Mouse (Mus musculus) lung, embryonic 15.5 days (tissue): Measurements from ENCODE around the gene Ralgps1. TPM values are rescaled to one million over a fixed set of nuclear protein-coding genes. Genes with fewer than 3 reads are reported as not detected.

Experiments used
- ATAC-seq: fragments of 200-750 bp; cut with Nextera tagmentation; 2 replicates; pipeline ENCODE4 v1.8.0; 2017; ENCODE audit warnings: moderate number of reproducible peaks, borderline replicate concordance; ENCODE audit not compliant: low FRiP score, low TSS enrichment; ENCODE audit errors: extremely low read depth
- H3K27ac ChIP-seq: fragments of 300-500 bp; sonication (generic); 2 replicates; pipeline ENCODE4 v1.5.1; 2015; ENCODE audit warnings: moderate library complexity, mild to moderate bottlenecking, inconsistent platforms
- H3K27me3 ChIP-seq: fragments of 300-500 bp; sonication (generic); 2 replicates; pipeline ENCODE4 v1.6.1; 2015; ENCODE audit warnings: inconsistent platforms
- H3K36me3 ChIP-seq: fragments of 300-500 bp; sonication (generic); 2 replicates; pipeline ENCODE4 v1.6.1; 2015; ENCODE audit warnings: inconsistent platforms
- H3K4me1 ChIP-seq: fragments of 300-500 bp; sonication (generic); 2 replicates; pipeline ENCODE4 v1.6.1; 2015; ENCODE audit warnings: inconsistent platforms
- H3K4me2 ChIP-seq: fragments of 300-500 bp; sonication (generic); 2 replicates; pipeline ENCODE4 v1.6.1; 2015; ENCODE audit warnings: inconsistent platforms, mild to moderate bottlenecking, moderate library complexity
- H3K4me3 ChIP-seq: fragments of 300-500 bp; sonication (generic); 2 replicates; pipeline ENCODE4 v1.5.1; 2015; ENCODE audit warnings: mild to moderate bottlenecking, inconsistent platforms
- H3K9ac ChIP-seq: fragments of 300-500 bp; sonication (generic); 2 replicates; pipeline ENCODE4 v1.6.1; 2015; ENCODE audit warnings: inconsistent platforms
- H3K9me3 ChIP-seq: fragments of 300-500 bp; sonication (generic); 2 replicates; pipeline ENCODE4 v1.6.1; 2016; ENCODE audit warnings: inconsistent platforms
- WGBS: fragments of 180-500 bp; shearing (Covaris S2); methylation state at CpG from one replicate; pipeline ENCODE4 v1.1.7; 2015; 5-methylcytosine and 5-hydroxymethylcytosine counted together
- polyA plus RNA-seq: library from polyadenylated mRNA; unstranded; fragments of >200 nt; fragmentation: Nextera tagmentation; extraction: Ambion mirVana; gene quantifications from 2 replicates; pipeline ENCODE4 v1.2.1, GENCODE M21; 2015

The Ralgps1 gene
- polyA plus RNA-seq, 1 experiment from 2014 or later, result 4.5 TPM

- no peaks in the 10 kb centered on the region for H3K36me3 ChIP-seq
- 67% methylated on average over 11 of the region's 11 CpGs for WGBS
- no peak for ATAC-seq
- no peak overlapping the region for H3K4me3 ChIP-seq
- no peak overlapping the region for H3K4me2 ChIP-seq
- H3K27me3 ChIP-seq, result no peaks in the 10 kb centered on the region
- H3K9me3 ChIP-seq, result no peaks in the 10 kb centered on the region
- no peak overlapping the region for H3K9ac ChIP-seq
- H3K27ac ChIP-seq, result no peak overlapping the region
- H3K4me1 ChIP-seq, result no peaks in the 10 kb centered on the region
Observed at GRCm38 (mm10) chr2:33393951-33394635, 22.8 kb upstream of the Ralgps1 start.

DNA sequence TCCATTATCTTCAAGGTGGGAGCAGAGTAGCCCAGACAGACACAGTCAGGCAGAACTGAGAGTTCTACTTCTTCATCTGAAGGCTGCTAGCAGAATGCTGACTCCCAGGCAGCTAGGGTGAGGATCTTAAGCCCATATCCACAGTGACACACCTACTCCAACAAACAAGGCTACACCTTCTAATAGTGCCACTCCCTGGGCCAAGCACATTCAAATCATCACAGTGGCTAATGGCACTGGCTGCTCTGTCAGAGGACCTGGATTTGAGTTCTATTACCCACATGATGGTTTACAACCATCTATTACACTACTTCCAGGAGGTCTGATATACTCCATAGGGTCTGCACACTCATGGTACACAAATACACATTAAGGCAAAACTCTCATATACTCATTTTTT lies 21.7 kb upstream of the Ralgps1 start:
- Histone ChIP-seq H3K9me3 (no peaks in the 10 kb centered on the region), H3K9ac (no peak overlapping the region), H3K4me3 (no peak overlapping the region), H3K4me1 (no peaks in the 10 kb centered on the region), H3K4me2 (no peak overlapping the region), H3K36me3 (no peaks in the 10 kb centered on the region), H3K27me3 (no peaks in the 10 kb centered on the region), H3K27ac (no peak overlapping the region)
- no peak for ATAC-seq

DNA sequence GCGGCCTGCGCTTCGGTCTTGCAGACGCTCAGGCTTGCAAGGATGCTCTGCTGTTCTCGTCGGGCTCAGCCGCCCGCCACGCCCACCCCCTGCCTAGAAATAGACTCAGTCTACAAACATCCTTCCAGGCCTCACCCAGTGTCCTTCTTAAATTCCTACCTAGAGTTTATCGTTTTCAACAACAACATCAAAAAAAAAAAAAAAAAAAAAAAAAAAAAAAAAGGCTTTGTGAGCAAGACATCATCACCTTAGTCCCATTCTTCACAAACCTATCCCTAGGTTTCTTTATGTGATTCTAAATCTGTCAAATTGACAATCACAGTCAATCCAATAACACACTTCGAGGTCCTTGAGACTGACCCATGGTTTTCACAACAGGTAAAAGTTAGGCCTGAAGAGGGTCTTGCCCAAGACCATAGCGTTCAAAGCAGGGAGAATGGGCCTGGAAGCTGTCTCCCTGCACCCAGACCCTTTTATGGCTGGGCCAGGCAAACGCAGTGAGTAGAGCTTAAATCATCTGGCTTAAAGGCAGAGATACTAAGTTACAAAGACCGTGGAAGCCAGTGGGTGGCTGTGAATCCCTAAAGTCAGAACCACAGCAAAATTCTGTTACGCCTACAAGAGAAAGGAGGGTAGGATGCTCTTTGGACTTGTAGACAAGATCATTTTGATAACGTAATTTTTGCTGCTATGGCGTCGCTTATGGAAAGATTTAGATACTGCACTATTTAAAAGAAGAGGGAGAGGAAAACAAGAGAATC lies 542 bp upstream of the Ralgps1 start:
- H3K36me3 ChIP-seq, result no peaks in the 10 kb centered on the region
- H3K27me3 ChIP-seq, result no peaks in the 10 kb centered on the region
- peak overlapping the region; percentile 73 for H3K4me2 ChIP-seq
- H3K4me1 ChIP-seq, result peaks cover 3% of the 10 kb centered on the region; the same call in 1 of the 2 replicates
- 31% methylated on average over 18 of the region's 18 CpGs for WGBS
- ATAC-seq, result no peak
- no peak overlapping the region for H3K27ac ChIP-seq
- no peak overlapping the region for H3K9ac ChIP-seq
- peak overlapping the region; percentile 74 for H3K4me3 ChIP-seq
- no peaks in the 10 kb centered on the region for H3K9me3 ChIP-seq

DNA sequence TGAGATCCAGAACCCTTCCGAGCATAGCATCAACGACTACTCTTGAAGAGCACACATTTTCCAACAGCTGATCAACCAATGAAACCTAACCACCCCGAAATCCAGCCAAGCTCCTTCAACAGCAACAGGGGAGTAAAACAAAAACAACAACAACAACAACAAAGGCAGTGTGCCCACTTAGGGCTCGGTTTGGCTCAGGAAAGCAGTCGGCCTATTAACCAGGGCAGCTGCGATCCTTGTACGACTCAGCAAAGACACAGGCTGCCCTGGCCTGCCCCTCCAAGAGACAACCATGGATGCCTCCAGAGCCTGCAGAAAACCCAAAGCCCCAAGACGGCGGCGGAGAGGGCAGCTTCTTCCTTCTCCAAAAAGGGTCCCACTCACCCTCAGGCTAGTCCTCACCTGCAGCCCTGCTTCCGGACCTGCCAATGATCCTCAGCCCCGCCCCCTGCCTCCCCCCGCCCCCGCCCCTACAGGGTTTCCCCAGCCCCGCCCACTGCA lies 960 bp downstream of the Ralgps1 start:
- ATAC-seq, result peak; percentile 32; the same call in 1 of the 2 replicates
- Histone ChIP-seq H3K27ac (peak overlapping the region; percentile 98; the same call in 1 of the 2 replicates), H3K4me2 (peak overlapping the region; percentile 73), H3K9ac (peak overlapping the region; percentile 41), H3K9me3 (no peaks in the 10 kb centered on the region), H3K36me3 (no peaks in the 10 kb centered on the region), H3K4me1 (peaks cover 16% of the 10 kb centered on the region), H3K27me3 (no peaks in the 10 kb centered on the region), H3K4me3 (peak overlapping the region; percentile 74)
- WGBS, result 11% methylated on average over 14 of the region's 15 CpGs

DNA sequence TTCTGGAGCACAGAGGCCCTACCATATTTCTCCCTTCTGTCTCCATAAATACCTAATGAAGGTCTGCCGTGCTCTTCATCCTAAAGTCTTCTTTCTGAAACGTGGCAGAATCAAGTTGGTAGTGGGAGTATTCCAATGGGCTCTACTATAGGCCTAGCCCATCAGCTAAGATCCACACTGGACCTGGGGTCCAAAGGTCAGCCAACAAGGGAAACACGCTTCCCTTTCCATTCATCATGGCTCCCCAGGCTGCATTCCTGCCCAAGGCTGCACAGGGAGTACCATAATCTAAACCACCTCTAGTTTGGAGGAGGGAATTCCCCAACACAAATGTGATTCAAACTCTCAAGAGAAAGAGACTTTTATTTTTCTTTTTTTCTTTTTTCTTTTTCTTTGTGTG lies 1.8 kb downstream of the Ralgps1 start:
- H3K36me3 ChIP-seq, result no peaks in the 10 kb centered on the region
- H3K4me1 ChIP-seq, result peaks cover 18% of the 10 kb centered on the region
- WGBS, result 76% methylated on average over 3 of the region's 3 CpGs
- H3K4me2 ChIP-seq, result no peak overlapping the region
- H3K4me3 ChIP-seq, result no peak overlapping the region
- H3K9ac ChIP-seq, result no peak overlapping the region
- no peak overlapping the region for H3K27ac ChIP-seq
- H3K9me3 ChIP-seq, result no peaks in the 10 kb centered on the region
- ATAC-seq, result no peak
- H3K27me3 ChIP-seq, result no peaks in the 10 kb centered on the region

DNA sequence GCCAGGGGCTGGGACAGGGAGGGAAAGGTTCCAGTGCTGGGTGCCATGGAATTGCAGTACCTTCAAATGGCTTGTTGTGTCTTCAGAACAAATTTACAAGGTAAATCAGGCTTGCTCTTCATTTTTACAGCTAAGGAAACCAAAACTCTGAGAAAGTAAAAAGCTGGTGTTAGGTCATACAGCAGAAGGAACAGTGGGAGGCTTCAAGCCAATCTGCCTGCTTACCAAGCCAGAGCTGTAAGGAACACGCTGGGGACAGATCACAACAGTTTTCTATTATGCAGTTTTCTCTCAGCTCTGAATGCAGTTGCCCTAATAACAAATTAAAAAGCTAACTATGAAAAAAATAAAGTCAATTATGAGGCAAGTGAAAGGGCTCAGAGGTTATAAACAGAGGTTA lies 2.8 kb downstream of the Ralgps1 start:
- H3K36me3 ChIP-seq, result no peaks in the 10 kb centered on the region
- H3K4me1 ChIP-seq, result peaks cover 18% of the 10 kb centered on the region
- whole genome bisulfite sequencing, result 81% methylated on average over 1 of the region's 1 CpGs
- H3K4me2 ChIP-seq, result no peak overlapping the region
- no peak overlapping the region for H3K9ac ChIP-seq
- no peak overlapping the region for H3K27ac ChIP-seq
- no peak overlapping the region for H3K4me3 ChIP-seq
- no peak for ATAC-seq
- no peaks in the 10 kb centered on the region for H3K9me3 ChIP-seq
- H3K27me3 ChIP-seq, result no peaks in the 10 kb centered on the region

DNA sequence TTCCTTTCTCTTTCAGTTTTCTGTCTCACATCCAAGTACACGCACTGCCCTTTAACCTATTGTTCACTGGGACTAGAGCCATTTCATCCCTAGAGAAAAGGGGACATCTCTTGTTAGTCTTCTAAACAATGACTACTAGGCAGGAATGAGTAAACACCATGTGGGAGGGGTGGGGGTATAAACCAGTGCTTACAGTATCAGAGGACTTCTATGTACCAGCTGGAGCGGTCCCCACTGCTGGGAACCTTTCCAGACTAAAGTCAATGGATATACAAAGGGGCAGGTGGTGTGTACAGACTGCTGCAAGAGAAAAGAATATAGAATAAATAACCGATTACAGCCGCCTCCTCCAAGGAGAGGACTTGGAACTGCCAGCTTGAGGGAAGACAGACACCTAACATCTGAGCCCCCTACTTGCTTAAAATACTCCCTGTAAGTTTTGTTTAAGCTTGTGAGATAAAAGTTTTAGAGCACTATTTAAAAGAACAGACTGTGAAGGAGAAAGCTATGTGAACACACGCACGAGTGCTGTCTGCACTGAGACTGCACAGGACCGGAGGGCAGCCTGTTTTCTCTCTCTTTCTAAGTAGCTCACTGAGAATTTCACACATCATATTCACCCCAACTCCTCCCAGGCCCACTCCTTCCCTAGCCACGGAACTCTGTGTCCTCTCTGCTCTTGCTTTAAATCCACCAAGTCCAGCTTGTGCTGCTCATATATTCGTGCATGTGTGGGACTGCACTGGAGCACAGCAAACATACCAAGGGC lies 5.4 kb downstream of the Ralgps1 start:
- peak; percentile 41; the same call in 1 of the 2 replicates for ATAC-seq
- WGBS, result 44% methylated on average over 9 of the region's 9 CpGs
- no peak overlapping the region for H3K4me3 ChIP-seq
- H3K36me3 ChIP-seq, result no peaks in the 10 kb centered on the region
- H3K27me3 ChIP-seq, result no peaks in the 10 kb centered on the region
- H3K4me2 ChIP-seq, result no peak overlapping the region
- no peak overlapping the region for H3K9ac ChIP-seq
- H3K27ac ChIP-seq, result peak overlapping the region; percentile 63
- H3K9me3 ChIP-seq, result no peaks in the 10 kb centered on the region
- peaks cover 18% of the 10 kb centered on the region for H3K4me1 ChIP-seq

GRCm38 (mm10) chr2:33364656-33365055 lies 6.6 kb downstream of the Ralgps1 start:
- Histone ChIP-seq H3K27ac (no peak overlapping the region), H3K27me3 (no peaks in the 10 kb centered on the region), H3K9me3 (no peaks in the 10 kb centered on the region), H3K36me3 (no peaks in the 10 kb centered on the region), H3K9ac (no peak overlapping the region), H3K4me3 (no peak overlapping the region), H3K4me1 (peaks cover 15% of the 10 kb centered on the region), H3K4me2 (no peak overlapping the region)
- no peak for ATAC-seq
- 88% methylated on average over 4 of the region's 4 CpGs for WGBS

DNA sequence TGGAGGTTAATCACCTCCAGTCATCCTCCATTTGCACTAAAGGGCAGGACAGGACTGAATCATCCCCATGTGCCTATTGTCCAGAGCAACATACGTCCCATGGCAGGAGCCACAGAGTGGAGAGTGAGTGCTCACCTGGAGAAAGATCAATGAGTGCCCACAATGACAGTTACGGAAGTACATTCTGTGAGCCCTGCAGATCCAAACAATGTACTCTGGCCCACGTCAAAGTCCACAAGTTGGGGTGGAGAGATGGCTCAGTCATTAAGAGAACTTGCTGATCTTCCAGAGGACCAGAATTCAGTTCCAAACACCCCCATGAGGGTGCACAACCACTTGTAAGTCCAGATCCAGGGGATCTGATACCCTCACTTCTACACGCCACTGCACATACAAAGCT lies 7.4 kb downstream of the Ralgps1 start:
- no peak for ATAC-seq
- Histone ChIP-seq H3K27ac (no peak overlapping the region), H3K4me2 (no peak overlapping the region), H3K36me3 (no peaks in the 10 kb centered on the region), H3K9me3 (no peaks in the 10 kb centered on the region), H3K4me1 (peaks cover 15% of the 10 kb centered on the region), H3K4me3 (no peak overlapping the region), H3K27me3 (no peaks in the 10 kb centered on the region), H3K9ac (no peak overlapping the region)
- 79% methylated on average over 4 of the region's 4 CpGs for WGBS

DNA sequence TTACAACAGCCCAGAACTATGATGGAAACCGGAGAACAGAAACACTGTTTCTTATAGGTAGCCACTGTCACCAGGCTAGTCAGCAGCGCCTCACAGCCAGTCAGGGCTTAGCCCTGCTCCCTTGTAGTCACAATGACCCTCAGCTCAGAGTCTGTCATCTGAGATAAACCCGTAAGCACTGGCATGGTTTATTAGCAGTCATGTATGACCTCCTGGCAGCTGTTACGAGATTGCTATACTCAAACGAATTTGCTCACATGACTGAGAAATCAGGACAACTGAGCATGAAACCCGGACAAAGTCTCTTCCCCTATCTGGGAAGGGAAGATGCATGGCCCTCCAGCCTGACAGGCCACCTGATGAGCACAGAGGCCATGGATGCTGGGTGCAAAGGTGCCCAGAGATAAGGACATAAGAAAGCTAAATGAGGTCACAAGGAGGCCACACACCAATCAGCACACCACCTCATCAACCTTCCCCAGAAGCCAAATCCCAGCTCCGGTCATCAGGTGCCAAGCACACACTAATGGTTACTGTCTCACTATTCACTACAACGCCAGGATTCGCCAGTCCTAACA lies 10.1 kb downstream of the Ralgps1 start:
- Histone ChIP-seq H3K4me3 (no peak overlapping the region), H3K27me3 (no peaks in the 10 kb centered on the region), H3K9ac (no peak overlapping the region), H3K36me3 (no peaks in the 10 kb centered on the region), H3K4me2 (no peak overlapping the region), H3K4me1 (peaks cover 17% of the 10 kb centered on the region), H3K27ac (no peak overlapping the region), H3K9me3 (no peaks in the 10 kb centered on the region)
- no peak for ATAC-seq
- 54% methylated on average over 9 of the region's 9 CpGs for WGBS

- Histone ChIP-seq H3K9ac (no peak overlapping the region), H3K4me2 (no peak overlapping the region), H3K27ac (no peak overlapping the region), H3K9me3 (no peaks in the 10 kb centered on the region), H3K36me3 (no peaks in the 10 kb centered on the region), H3K27me3 (no peaks in the 10 kb centered on the region), H3K4me3 (no peak overlapping the region), H3K4me1 (peaks cover 11% of the 10 kb centered on the region; the same call in 1 of the 2 replicates)
- 69% methylated on average over 3 of the region's 3 CpGs for WGBS
- no peak for ATAC-seq
Observed at GRCm38 (mm10) chr2:33360564-33360963, 10.7 kb downstream of the Ralgps1 start.
